Mouse (Mus musculus) cerebellum, adult 11 months (tissue): ENCODE measurements around the gene Susd3.

Source experiments
- DNase-seq: peaks from one replicate; pipeline ENCODE4 v3.0.0; 2022

Gene Susd3

GRCm38 (mm10) chr13:49248467-49248862, at the start of gene Susd3:
Susd3 (minus strand) TSS chr13:49248706.
- DNase-seq, result no peak

GRCm38 (mm10) chr13:49296270-49296669, 47.8 kb upstream of the Susd3 start:
- DNase-seq, result no peak

GRCm38 (mm10) chr13:49294108-49294507, 45.6 kb upstream of the Susd3 start:
- DNase-seq, result no peak

- DNase-seq, result no peak
These were observed 43.4 kb upstream of the Susd3 start for GRCm38 (mm10) chr13:49291949-49292348.

- no peak for DNase-seq
These were observed 42.9 kb upstream of the Susd3 start for GRCm38 (mm10) chr13:49291398-49291797.

- DNase-seq, result no peak
These were observed 38.7 kb upstream of the Susd3 start for GRCm38 (mm10) chr13:49287224-49287623.

GRCm38 (mm10) chr13:49286750-49287149, 38.2 kb upstream of the Susd3 start:
- no peak for DNase-seq

- DNase-seq, result no peak
These were observed 35.2 kb upstream of the Susd3 start for GRCm38 (mm10) chr13:49283686-49284085.

- no peak for DNase-seq
These were observed 33.7 kb upstream of the Susd3 start for GRCm38 (mm10) chr13:49282168-49282567.

- DNase-seq, result no peak
These were observed 23.6 kb upstream of the Susd3 start for GRCm38 (mm10) chr13:49271831-49272765.

GRCm38 (mm10) chr13:49270500-49270899, 22.0 kb upstream of the Susd3 start:
- DNase-seq, result no peak

GRCm38 (mm10) chr13:49267645-49268044, 19.1 kb upstream of the Susd3 start:
- no peak for DNase-seq

GRCm38 (mm10) chr13:49260036-49260722, 11.7 kb upstream of the Susd3 start:
- DNase-seq, result no peak

- no peak for DNase-seq
These were observed 9.4 kb upstream of the Susd3 start for GRCm38 (mm10) chr13:49257819-49258313.

GRCm38 (mm10) chr13:49252746-49253145, 4.2 kb upstream of the Susd3 start:
- no peak for DNase-seq

GRCm38 (mm10) chr13:49252113-49252512, 3.6 kb upstream of the Susd3 start:
- DNase-seq, result no peak

GRCm38 (mm10) chr13:49250716-49251517, 2.4 kb upstream of the Susd3 start:
- no peak for DNase-seq

GRCm38 (mm10) chr13:49249634-49250033, 1.1 kb upstream of the Susd3 start:
- no peak for DNase-seq

- no peak for DNase-seq
These were observed 417 bp upstream of the Susd3 start for GRCm38 (mm10) chr13:49248923-49249322.

GRCm38 (mm10) chr13:49247740-49248466, 603 bp downstream of the Susd3 start:
- DNase-seq, result no peak

- DNase-seq, result no peak
These were observed 1.2 kb downstream of the Susd3 start for GRCm38 (mm10) chr13:49247232-49247739.

GRCm38 (mm10) chr13:49246626-49247025, 1.9 kb downstream of the Susd3 start:
- no peak for DNase-seq
